Mouse (Mus musculus) neural tube, embryonic 12.5 days (tissue): ENCODE results near the gene Hic2. TPM values are rescaled to one million over a fixed set of nuclear protein-coding genes. Genes with fewer than 3 reads are reported as not detected.

Experiments
- ATAC-seq: fragments of 200-750 bp; cut with Nextera tagmentation; 2 replicates; pipeline ENCODE4 v1.8.0; 2017; ENCODE audit warnings: low read depth, mild to moderate bottlenecking, moderate TSS enrichment, moderate library complexity; ENCODE audit not compliant: low FRiP score
- H3K27ac ChIP-seq: fragments of 300-500 bp; sonication (generic); 2 replicates; pipeline ENCODE4 v1.5.1; 2016
- H3K27me3 ChIP-seq: fragments of 300-500 bp; sonication (generic); replicated peaks from 2 replicates; pipeline ENCODE4 v1.6.1; 2016; ENCODE audit warnings: mild to moderate bottlenecking
- H3K36me3 ChIP-seq: fragments of 300-500 bp; sonication (generic); 2 replicates; pipeline ENCODE4 v1.6.1; 2016; ENCODE audit warnings: mild to moderate bottlenecking
- H3K4me1 ChIP-seq: fragments of 300-500 bp; sonication (generic); 2 replicates; pipeline ENCODE4 v1.6.1; 2016
- H3K4me2 ChIP-seq: fragments of 300-500 bp; sonication (generic); replicated peaks from 2 replicates; pipeline ENCODE4 v1.6.1; 2016; ENCODE audit warnings: mild to moderate bottlenecking
- H3K4me3 ChIP-seq: fragments of 300-500 bp; sonication (generic); 2 replicates; pipeline ENCODE4 v1.5.1; 2016
- H3K9ac ChIP-seq: fragments of 300-500 bp; sonication (generic); 2 replicates; pipeline ENCODE4 v1.6.1; 2016; ENCODE audit warnings: mild to moderate bottlenecking
- H3K9me3 ChIP-seq: fragments of 300-500 bp; sonication (generic); 2 replicates; pipeline ENCODE4 v1.6.1; 2016; ENCODE audit warnings: mild to moderate bottlenecking
- WGBS: fragments of 180-500 bp; shearing (Covaris S2); methylation state at CpG from one replicate; pipeline ENCODE4 v1.1.7; 2016; 5-methylcytosine and 5-hydroxymethylcytosine counted together
- polyA plus RNA-seq: library from polyadenylated mRNA; unstranded; fragments of >200 nt; fragmentation: Nextera tagmentation; extraction: Ambion mirVana; gene quantifications from 2 replicates; pipeline ENCODE4 v1.2.1, GENCODE M21; 2016

Hic2 gene
- polyA plus RNA-seq, 1 experiment from 2014 or later: 12.4 TPM

- WGBS: 85% methylated on average over 3 of the region's 3 CpGs
Measured at GRCm38 (mm10) chr16:17266113-17266512, 32.7 kb downstream of the Hic2 start.

DNA sequence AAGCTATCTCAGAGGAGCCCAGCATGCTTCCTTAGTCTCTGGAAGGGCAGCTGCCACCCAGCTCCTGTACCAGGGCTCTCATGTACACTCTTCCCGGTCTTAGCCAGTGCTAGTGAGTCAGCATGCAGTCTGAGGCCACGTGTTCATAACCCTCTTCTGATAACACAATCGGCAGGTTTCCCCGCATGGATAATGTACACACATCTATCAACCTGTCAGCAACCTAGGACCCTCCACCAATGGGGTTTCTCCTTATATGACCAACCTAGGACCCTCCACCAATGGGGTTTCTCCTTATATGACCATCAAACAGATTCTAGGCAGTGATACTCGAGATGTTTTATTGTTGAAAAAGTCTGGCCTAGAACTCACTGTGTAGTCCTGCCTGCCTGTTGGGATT lies 34.6 kb downstream of the Hic2 start:
- WGBS: 71% methylated on average over 5 of the region's 5 CpGs
- ATAC-seq: no peak
- Histone ChIP-seq H3K4me2 (no peak overlapping the region), H3K9ac (no peak overlapping the region), H3K36me3 (peaks cover 3% of the 10 kb centered on the region), H3K4me3 (no peak overlapping the region), H3K27ac (no peak overlapping the region), H3K27me3 (no peaks in the 10 kb centered on the region), H3K4me1 (no peaks in the 10 kb centered on the region), H3K9me3 (peaks cover 6% of the 10 kb centered on the region; the same call in 1 of the 2 replicates)

More at GRCm38 (mm10) chr16:17266113-17266512, 32.7 kb downstream of the Hic2 start:
- Histone ChIP-seq H3K9ac (no peak overlapping the region), H3K36me3 (peaks cover 3% of the 10 kb centered on the region), H3K4me1 (no peaks in the 10 kb centered on the region), H3K27ac (no peak overlapping the region), H3K27me3 (no peaks in the 10 kb centered on the region), H3K9me3 (peaks cover 6% of the 10 kb centered on the region; the same call in 1 of the 2 replicates), H3K4me2 (no peak overlapping the region), H3K4me3 (no peak overlapping the region)
- ATAC-seq: no peak

GRCm38 (mm10) chr16:17269872-17270271 lies 36.5 kb downstream of the Hic2 start:
- no peak overlapping the region for H3K4me3 ChIP-seq
- no peak for ATAC-seq
- no peaks in the 10 kb centered on the region for H3K27me3 ChIP-seq
- H3K9ac ChIP-seq: no peak overlapping the region
- H3K27ac ChIP-seq: no peak overlapping the region
- WGBS: 93% methylated on average over 5 of the region's 5 CpGs
- H3K4me1 ChIP-seq: no peaks in the 10 kb centered on the region
- H3K4me2 ChIP-seq: no peak overlapping the region
- peaks cover 6% of the 10 kb centered on the region; the same call in 1 of the 2 replicates for H3K9me3 ChIP-seq
- H3K36me3 ChIP-seq: peaks cover 3% of the 10 kb centered on the region

DNA sequence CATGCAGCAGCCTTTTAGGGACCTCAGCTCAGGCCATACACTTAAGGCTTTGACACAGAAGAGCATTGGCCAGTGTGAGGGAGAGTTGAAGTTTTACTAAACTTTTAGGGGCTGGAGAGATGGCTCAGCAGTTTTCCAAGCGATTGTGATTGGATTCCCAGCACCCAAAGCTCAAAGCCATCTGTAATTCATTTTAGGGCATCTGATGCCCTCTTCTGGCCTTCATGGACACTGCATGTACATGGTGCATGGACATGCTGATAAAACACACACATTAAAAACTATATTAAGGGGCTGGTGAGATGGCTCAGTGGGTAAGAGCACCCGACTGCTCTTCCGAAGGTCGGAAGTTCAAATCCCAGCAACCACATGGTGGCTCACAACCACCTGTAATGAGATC lies 37.8 kb downstream of the Hic2 start:
- Histone ChIP-seq H3K27me3 (no peaks in the 10 kb centered on the region), H3K4me3 (no peak overlapping the region), H3K36me3 (peaks cover 3% of the 10 kb centered on the region), H3K9ac (no peak overlapping the region), H3K4me2 (no peak overlapping the region), H3K4me1 (no peaks in the 10 kb centered on the region), H3K27ac (no peak overlapping the region), H3K9me3 (peaks cover 6% of the 10 kb centered on the region; the same call in 1 of the 2 replicates)
- no peak for ATAC-seq
- 76% methylated on average over 4 of the region's 4 CpGs for WGBS

- 74% methylated on average over 6 of the region's 6 CpGs for WGBS
- Histone ChIP-seq H3K4me1 (peaks cover 7% of the 10 kb centered on the region), H3K4me2 (no peak overlapping the region), H3K36me3 (peaks cover 3% of the 10 kb centered on the region), H3K27ac (no peak overlapping the region), H3K9me3 (peaks cover 6% of the 10 kb centered on the region; the same call in 1 of the 2 replicates), H3K4me3 (no peak overlapping the region), H3K9ac (no peak overlapping the region), H3K27me3 (peaks cover 1% of the 10 kb centered on the region)
- no peak for ATAC-seq
Measured at GRCm38 (mm10) chr16:17271856-17272255, 38.5 kb downstream of the Hic2 start.

GRCm38 (mm10) chr16:17275721-17276120 lies 42.3 kb downstream of the Hic2 start, which contains the start of gene Tmem191c:
TSS of gene Tmem191c (plus strand) at chr16:17276077.
- WGBS: 56% methylated on average over 7 of the region's 7 CpGs
- Histone ChIP-seq H3K36me3 (peaks cover 5% of the 10 kb centered on the region; the same call in 1 of the 2 replicates), H3K4me3 (peak within 1 kb of the TSS; percentile 51), H3K9me3 (peaks cover 4% of the 10 kb centered on the region; the same call in 1 of the 2 replicates), H3K27me3 (peaks cover 30% of the 10 kb centered on the region), H3K4me1 (peaks cover 21% of the 10 kb centered on the region), H3K27ac (peak within 1 kb of the TSS; percentile 37; the same call in 1 of the 2 replicates), H3K9ac (peak within 1 kb of the TSS; percentile 48), H3K4me2 (peak within 1 kb of the TSS; percentile 93)
- no peak for ATAC-seq

DNA sequence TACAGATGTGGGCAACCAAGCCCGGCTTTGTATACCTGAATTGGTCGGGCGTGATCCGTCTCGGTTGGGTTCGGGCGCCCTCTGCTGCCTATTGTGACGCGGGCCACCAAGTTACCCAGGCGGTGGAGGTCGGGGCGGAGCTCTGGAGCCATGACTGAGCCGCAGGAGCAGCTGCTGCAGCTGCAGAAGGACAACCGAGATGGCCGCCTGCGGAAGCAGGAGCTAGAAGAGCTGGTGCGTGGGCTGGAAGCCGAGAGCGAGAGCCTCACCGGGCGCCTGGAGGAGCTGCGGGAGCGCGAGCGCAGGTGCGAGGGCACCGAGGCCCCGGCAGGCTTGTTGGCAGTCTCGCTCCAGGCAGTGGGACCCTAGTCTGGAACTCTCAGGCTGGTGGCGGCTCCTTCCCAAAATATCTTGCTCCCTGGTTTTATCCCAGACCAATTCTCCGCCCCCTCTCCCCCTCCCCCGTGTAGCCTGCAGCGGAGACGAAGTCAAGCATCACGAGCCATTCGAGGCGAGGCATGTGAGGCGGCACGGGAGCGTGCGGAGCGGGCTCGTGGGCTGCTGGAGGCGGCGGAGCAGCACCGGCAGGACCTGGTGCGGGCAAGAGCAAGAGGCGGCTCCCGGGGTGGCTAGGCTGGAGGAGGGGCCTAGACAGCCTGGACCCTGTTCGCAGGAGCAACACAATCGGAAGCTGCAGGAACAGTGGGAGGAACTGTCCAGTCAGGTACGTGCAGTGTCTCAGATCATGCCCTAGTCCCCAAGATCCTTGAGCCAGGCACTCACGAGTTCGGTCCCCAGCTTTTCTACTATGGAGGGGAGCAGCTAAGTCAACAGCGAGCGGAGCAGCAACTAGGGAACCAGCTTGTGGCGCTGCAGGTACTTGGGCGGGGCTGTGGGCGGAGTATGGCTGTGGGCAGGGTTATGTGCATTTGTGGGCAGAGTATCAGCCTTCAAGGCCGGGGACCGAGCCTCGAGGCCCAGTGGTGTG lies 43.1 kb downstream of the Hic2 start:
- under 1% methylated on average over 62 of the region's 62 CpGs for WGBS
- Histone ChIP-seq H3K27ac (peak overlapping the region; percentile 37; the same call in 1 of the 2 replicates), H3K4me2 (peak overlapping the region; percentile 93), H3K36me3 (peaks cover 11% of the 10 kb centered on the region), H3K4me3 (peak overlapping the region; percentile 51), H3K4me1 (peaks cover 21% of the 10 kb centered on the region), H3K9me3 (no peaks in the 10 kb centered on the region), H3K27me3 (peaks cover 30% of the 10 kb centered on the region), H3K9ac (peak overlapping the region; percentile 48)
- peak; percentile 87 for ATAC-seq

DNA sequence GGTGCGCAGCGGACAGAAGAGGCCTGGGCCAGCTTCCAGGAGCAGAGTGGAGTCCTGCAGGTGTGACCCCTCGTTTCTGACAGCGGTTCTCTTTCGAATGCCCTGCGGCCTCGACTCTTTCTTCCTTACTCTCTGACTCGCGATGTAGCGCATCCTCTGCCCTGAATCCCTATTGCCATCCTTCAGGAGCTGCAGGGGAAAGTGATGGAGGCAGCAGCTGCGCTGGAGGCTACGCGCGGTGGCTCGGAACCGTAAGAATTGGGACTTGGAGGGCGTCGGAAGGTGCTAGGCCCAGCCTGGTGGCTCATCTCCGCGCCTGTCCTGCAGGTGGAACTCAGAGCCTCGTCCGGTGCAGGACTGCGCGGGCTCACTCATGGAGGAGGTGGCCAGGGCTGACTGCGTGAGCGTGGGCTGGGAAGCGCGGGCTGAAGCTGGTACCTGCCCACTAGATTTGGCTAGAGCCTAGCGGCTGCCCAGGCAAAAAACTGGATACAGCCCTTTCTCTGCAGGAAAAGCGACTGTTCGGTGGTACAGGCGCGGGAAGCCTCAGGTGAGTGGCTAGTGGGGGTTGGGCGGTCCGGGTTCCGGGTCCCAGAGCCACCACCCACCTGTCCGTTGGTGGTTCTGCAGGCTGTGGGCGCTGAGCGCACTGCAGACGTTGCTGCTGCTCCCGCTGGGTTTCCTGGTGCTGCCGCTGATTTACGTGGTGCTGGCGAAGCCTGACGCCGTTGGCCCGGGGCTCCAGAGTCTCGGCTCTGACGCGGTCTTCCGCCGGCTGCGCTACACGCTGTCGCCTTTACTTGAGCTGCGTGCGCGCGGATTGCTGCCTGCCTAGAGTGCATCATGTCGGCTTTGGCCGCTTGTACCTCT lies 44.2 kb downstream of the Hic2 start:
- Histone ChIP-seq H3K4me1 (peaks cover 21% of the 10 kb centered on the region), H3K4me2 (peak overlapping the region; percentile 93), H3K9me3 (no peaks in the 10 kb centered on the region), H3K36me3 (peaks cover 22% of the 10 kb centered on the region), H3K27ac (no peak overlapping the region), H3K9ac (no peak overlapping the region), H3K4me3 (peak overlapping the region; percentile 27), H3K27me3 (peaks cover 30% of the 10 kb centered on the region)
- peak; percentile 19; the same call in 1 of the 2 replicates for ATAC-seq
- WGBS: 3% methylated on average over 61 of the region's 61 CpGs

DNA sequence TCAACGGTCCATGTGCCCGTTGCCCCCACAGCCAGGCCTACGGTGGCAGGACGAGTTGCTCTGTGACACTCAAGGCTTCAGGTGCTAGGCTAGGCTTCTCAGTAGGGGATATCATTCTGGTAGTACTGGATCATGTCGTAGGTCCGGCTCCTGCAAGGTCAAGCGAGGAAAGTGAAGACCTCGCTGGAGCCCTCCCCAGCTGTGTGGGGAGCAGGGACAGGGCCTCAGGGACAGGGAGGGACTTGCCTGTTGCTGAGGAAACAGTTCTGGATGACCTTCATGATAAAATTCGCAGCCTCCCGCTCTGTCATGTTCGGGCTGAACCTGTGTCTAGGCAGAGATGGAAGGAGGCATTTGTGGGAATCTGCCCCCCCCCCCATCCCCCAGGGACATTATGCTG lies 47.1 kb downstream of the Hic2 start:
- H3K36me3 ChIP-seq: peaks cover 50% of the 10 kb centered on the region
- 93% methylated on average over 11 of the region's 11 CpGs for WGBS
- no peak overlapping the region for H3K4me3 ChIP-seq
- H3K4me2 ChIP-seq: no peak overlapping the region
- no peak for ATAC-seq
- no peak overlapping the region for H3K27ac ChIP-seq
- H3K4me1 ChIP-seq: peaks cover 21% of the 10 kb centered on the region
- H3K9me3 ChIP-seq: no peaks in the 10 kb centered on the region
- H3K27me3 ChIP-seq: peaks cover 30% of the 10 kb centered on the region
- H3K9ac ChIP-seq: no peak overlapping the region

- Histone ChIP-seq H3K9ac (no peak overlapping the region), H3K4me2 (no peak overlapping the region), H3K4me1 (peaks cover 1% of the 10 kb centered on the region), H3K4me3 (no peak overlapping the region), H3K9me3 (no peaks in the 10 kb centered on the region), H3K36me3 (peaks cover 74% of the 10 kb centered on the region), H3K27ac (no peak overlapping the region), H3K27me3 (peaks cover 15% of the 10 kb centered on the region)
- WGBS: 88% methylated on average over 6 of the region's 6 CpGs
- no peak for ATAC-seq
Measured at GRCm38 (mm10) chr16:17283151-17283550, 49.8 kb downstream of the Hic2 start.

GRCm38 (mm10) chr16:17287103-17287502 lies 53.7 kb downstream of the Hic2 start:
- ATAC-seq: no peak

DNA sequence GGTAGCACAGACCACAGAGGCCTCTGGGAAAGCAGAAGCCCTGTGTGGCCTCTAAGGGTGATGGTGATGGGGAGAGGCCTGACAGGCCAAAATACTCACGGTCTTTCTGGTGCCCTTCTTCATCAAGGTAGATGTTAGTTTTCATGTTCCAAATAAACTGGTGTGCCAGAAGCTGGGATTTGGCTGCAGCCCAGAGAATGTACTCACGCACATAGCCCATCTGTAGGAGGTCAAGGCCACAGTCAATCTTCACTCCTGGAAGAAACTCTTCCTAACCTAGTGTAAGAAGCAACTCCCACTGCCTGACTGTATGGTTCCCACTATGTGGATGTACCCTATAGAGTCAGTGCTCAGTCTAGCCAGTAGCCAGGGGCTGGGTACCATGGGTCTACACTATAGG lies 57.6 kb downstream of the Hic2 start:
- WGBS: 94% methylated on average over 2 of the region's 2 CpGs
- Histone ChIP-seq H3K27ac (no peak overlapping the region), H3K9ac (no peak overlapping the region), H3K27me3 (no peaks in the 10 kb centered on the region), H3K4me3 (no peak overlapping the region), H3K9me3 (no peaks in the 10 kb centered on the region), H3K36me3 (peaks cover 70% of the 10 kb centered on the region), H3K4me1 (no peaks in the 10 kb centered on the region), H3K4me2 (no peak overlapping the region)
- ATAC-seq: no peak

More at GRCm38 (mm10) chr16:17287103-17287502, 53.7 kb downstream of the Hic2 start:
- WGBS: 82% methylated on average over 2 of the region's 2 CpGs
- Histone ChIP-seq H3K36me3 (peaks cover 85% of the 10 kb centered on the region), H3K4me1 (no peaks in the 10 kb centered on the region), H3K4me3 (no peak overlapping the region), H3K27ac (no peak overlapping the region), H3K4me2 (no peak overlapping the region), H3K27me3 (no peaks in the 10 kb centered on the region), H3K9me3 (no peaks in the 10 kb centered on the region), H3K9ac (no peak overlapping the region)
